Mouse (Mus musculus): Measurements from ENCODE around the gene Tmed1. TPM values are rescaled to one million over a fixed set of nuclear protein-coding genes. Genes with fewer than 3 reads are reported as not detected.
A peak's percentile ranks its signal among the peaks of the same experiment; 100 is the strongest.
"Not testable (repeated sequence)": the region's sequence is repeated elsewhere in the genome, so short reads cannot be mapped to it uniquely, and the experiment has no call there.

The Tmed1 gene
- polyA plus RNA-seq, 2 experiments, result 16.3 to 24.8 TPM

DNA sequence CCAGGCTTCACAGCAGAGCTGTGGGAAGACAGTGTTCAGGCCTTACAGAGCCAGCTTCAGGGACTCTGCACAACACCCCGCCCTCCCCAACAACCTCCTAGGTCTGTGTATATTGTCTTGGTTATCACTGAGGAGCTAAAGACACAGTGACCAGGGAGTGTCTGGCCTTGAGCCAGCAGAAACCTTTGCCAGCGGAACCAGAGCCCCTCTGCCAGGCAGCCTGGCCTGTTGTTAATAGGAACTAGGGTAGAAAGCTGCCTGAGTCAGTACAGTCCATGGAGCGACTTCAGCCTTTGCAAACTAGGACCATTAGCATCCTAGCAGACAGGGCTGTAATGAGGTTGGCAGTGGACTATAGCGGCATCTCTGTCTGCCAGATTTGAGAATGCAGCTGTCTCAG is 26.0 kb downstream of the Tmed1 start:
- TF ChIP-seq EP300 (IDR thresholded peaks at IDR 0.05; ENCODE audit: low read depth) (no peak), CTCF (IDR thresholded peaks at IDR 0.05; ENCODE audit: low read depth) (no peak)

DNA sequence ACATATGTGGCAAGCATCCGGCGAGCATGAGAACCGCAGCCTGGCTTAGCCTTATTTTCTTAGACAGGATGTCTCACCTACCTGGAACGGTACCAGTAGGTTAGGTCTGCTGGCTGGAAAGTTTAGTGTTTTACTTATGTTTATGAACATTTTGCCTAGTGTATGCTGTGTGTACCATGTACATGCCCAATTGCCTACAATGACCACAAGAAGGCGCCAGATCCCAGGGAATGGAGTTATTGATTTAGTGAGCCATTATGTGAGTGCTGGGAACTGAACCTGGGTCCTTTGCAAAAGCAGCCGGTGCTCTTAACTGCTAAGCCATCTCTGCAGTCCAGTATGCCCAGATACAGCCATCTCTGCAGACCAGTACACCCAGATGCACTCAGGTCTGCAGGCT is 32.3 kb downstream of the Tmed1 start:
- H3K4me3 ChIP-seq (ENCODE audit: insufficient read depth in 1 of 2, low read depth in 2 of 2, low read length in 2 of 2), result no peak overlapping the region
- DNase-seq (ENCODE audit: low read depth in 3 of 3, low spot score in 3 of 3) (no peak), ATAC-seq (ENCODE audit: insufficient read depth) (no peak)
- no peaks in the 10 kb centered on the region for H3K9me3 ChIP-seq (ENCODE audit: control insufficient read depth, low read length)
- H3K27ac ChIP-seq, result no peak overlapping the region
- 94% methylated on average over 6 of the region's 6 CpGs for WGBS (ENCODE audit: insufficient replicate concordance)
- no peaks in the 10 kb centered on the region for H3K4me1 ChIP-seq (replicated peaks; ENCODE audit: control insufficient read depth in 2 of 2, insufficient read depth in 2 of 2, low read length in 1 of 2)
- TF ChIP-seq EP300 (IDR thresholded peaks at IDR 0.05; ENCODE audit: low read depth) (no peak), CTCF (IDR thresholded peaks at IDR 0.05; ENCODE audit: low read depth) (peak; percentile 50)
- H3K4me2 ChIP-seq (ENCODE audit: low read depth), result no peak overlapping the region
- H3K36me3 ChIP-seq (replicated peaks; ENCODE audit: control insufficient read depth, insufficient read depth, low read depth), result peaks cover 68% of the 10 kb centered on the region
- H3K9ac ChIP-seq (replicated peaks), result no peak overlapping the region
- no peaks in the 10 kb centered on the region for H3K27me3 ChIP-seq (ENCODE audit: control insufficient read depth, insufficient read depth, low read length)

More for the DNA sequence above, 26.0 kb downstream of the Tmed1 start:
- WGBS (ENCODE audit: insufficient replicate concordance), result 88% methylated on average over 4 of the region's 4 CpGs
- Histone ChIP-seq H3K9ac (replicated peaks) (no peak overlapping the region), H3K4me2 (ENCODE audit: low read depth) (no peak overlapping the region), H3K27ac (no peak overlapping the region), H3K36me3 (replicated peaks; ENCODE audit: control insufficient read depth, insufficient read depth, low read depth) (peaks cover 44% of the 10 kb centered on the region), H3K4me1 (replicated peaks; ENCODE audit: control insufficient read depth in 2 of 2, insufficient read depth in 2 of 2, low read length in 1 of 2) (no peaks in the 10 kb centered on the region), H3K9me3 (ENCODE audit: control insufficient read depth, low read length) (no peaks in the 10 kb centered on the region), H3K27me3 (ENCODE audit: control insufficient read depth, insufficient read depth, low read length) (no peaks in the 10 kb centered on the region), H3K4me3 (ENCODE audit: insufficient read depth in 1 of 2, low read depth in 2 of 2, low read length in 2 of 2) (no peak overlapping the region)
- no peak for ATAC-seq (ENCODE audit: insufficient read depth)
- DNase-seq (ENCODE audit: low read depth in 3 of 3, low spot score in 3 of 3), result no peak

DNA sequence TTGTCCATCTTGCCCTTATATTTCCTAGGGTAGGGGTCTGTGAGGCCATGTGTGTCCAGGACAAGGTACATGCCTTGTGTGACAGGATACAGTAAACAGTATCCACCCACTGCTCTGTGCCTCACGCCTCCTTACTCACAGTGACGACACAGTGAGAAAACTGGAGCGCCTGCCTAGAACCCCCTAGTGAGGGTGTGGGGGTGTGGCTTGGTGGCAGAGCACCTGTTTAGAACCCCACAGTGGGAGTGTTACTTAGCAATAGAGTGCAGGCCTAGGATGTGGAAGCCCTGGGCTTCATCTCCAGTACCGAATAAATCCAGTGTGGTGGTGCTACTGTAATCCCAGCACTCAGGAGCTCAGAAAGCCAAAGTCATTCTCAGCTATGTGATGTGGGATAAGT is 37.1 kb downstream of the Tmed1 start:
- no peak overlapping the region for H3K9ac ChIP-seq (replicated peaks)
- 82% methylated on average over 4 of the region's 4 CpGs for WGBS (ENCODE audit: insufficient replicate concordance)
- no peak overlapping the region for H3K4me2 ChIP-seq (ENCODE audit: low read depth)
- no peak overlapping the region for H3K4me3 ChIP-seq (ENCODE audit: insufficient read depth in 1 of 2, low read depth in 2 of 2, low read length in 2 of 2)
- no peaks in the 10 kb centered on the region for H3K4me1 ChIP-seq (replicated peaks; ENCODE audit: control insufficient read depth in 2 of 2, insufficient read depth in 2 of 2, low read length in 1 of 2)
- TF ChIP-seq EP300 (IDR thresholded peaks at IDR 0.05; ENCODE audit: low read depth), result no peak
- H3K27ac ChIP-seq, result no peak overlapping the region
- H3K9me3 ChIP-seq (ENCODE audit: control insufficient read depth, low read length), result no peaks in the 10 kb centered on the region
- DNase-seq (ENCODE audit: low read depth in 3 of 3, low spot score in 3 of 3), result no peak
- ATAC-seq (ENCODE audit: insufficient read depth), result no peak
- H3K36me3 ChIP-seq (replicated peaks; ENCODE audit: control insufficient read depth, insufficient read depth, low read depth), result peaks cover 70% of the 10 kb centered on the region
- H3K27me3 ChIP-seq (ENCODE audit: control insufficient read depth, insufficient read depth, low read length), result no peaks in the 10 kb centered on the region

DNA sequence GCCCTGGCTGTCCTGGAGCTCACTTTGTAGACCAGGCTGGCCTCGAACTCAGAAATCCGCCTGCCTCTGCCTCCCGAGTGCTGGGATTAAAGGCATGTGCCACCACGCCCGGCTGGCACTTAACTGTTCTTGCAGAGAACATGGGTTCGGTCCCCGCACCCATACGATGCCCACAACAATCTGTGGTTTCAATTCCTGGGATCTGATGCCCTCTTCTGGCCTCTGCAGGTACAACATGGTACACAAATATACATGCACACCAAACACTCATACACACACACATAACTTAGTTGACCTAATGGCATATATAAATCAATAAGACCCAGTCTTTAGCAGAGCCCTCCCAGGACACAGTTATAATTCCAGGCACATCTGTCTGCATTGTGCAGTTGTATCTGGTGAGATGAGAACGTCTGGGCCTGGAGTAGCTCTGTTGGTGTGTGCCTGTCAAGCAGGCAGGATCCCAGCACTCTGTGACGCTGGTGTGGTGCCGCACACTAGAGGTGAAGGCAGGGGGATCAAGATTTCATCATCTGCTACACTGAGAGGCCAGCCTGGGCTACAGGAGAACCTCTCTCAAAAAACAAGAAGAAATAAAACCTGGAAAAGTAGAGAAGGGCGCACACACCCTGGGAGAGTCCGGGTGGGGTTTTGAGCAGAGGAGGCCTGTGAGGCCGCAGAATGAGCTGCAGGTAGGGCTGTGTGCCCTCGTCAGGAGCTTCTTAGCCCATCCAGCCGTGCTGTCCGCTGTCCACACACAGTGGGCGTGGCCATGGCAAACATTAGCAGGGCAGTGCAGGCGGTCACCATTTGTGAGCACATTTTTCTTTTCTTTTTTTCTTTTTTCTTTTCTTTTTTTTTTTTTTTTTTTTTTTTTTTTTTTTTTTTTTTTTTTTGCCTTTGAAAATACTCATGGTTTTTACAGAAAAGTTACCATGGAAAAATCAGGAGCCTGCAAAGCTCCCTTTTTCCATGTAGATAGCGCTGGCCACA is 40.7 kb downstream of the Tmed1 start:
- no peak overlapping the region for H3K4me2 ChIP-seq (ENCODE audit: low read depth)
- DNase-seq (ENCODE audit: low read depth in 3 of 3, low spot score in 3 of 3) (peak in 1 of 3 experiments; percentile 27), ATAC-seq (ENCODE audit: insufficient read depth) (peak; percentile 39; the same call in 1 of the 2 replicates)
- H3K4me3 ChIP-seq (ENCODE audit: insufficient read depth in 1 of 2, low read depth in 2 of 2, low read length in 2 of 2), result no peak overlapping the region
- H3K27ac ChIP-seq, result no peak overlapping the region
- H3K36me3 ChIP-seq (replicated peaks; ENCODE audit: control insufficient read depth, insufficient read depth, low read depth), result peaks cover 57% of the 10 kb centered on the region
- no peaks in the 10 kb centered on the region for H3K4me1 ChIP-seq (replicated peaks; ENCODE audit: control insufficient read depth in 2 of 2, insufficient read depth in 2 of 2, low read length in 1 of 2)
- H3K9ac ChIP-seq (replicated peaks), result no peak overlapping the region
- H3K27me3 ChIP-seq (ENCODE audit: control insufficient read depth, insufficient read depth, low read length), result no peaks in the 10 kb centered on the region
- 75% methylated on average over 19 of the region's 20 CpGs for WGBS (ENCODE audit: insufficient replicate concordance)
- H3K9me3 ChIP-seq (ENCODE audit: control insufficient read depth, low read length), result no peaks in the 10 kb centered on the region
- TF ChIP-seq CTCF (IDR thresholded peaks at IDR 0.05; ENCODE audit: low read depth), result peak; percentile 77
- no peak for TF ChIP-seq EP300 (IDR thresholded peaks at IDR 0.05; ENCODE audit: low read depth)

DNA sequence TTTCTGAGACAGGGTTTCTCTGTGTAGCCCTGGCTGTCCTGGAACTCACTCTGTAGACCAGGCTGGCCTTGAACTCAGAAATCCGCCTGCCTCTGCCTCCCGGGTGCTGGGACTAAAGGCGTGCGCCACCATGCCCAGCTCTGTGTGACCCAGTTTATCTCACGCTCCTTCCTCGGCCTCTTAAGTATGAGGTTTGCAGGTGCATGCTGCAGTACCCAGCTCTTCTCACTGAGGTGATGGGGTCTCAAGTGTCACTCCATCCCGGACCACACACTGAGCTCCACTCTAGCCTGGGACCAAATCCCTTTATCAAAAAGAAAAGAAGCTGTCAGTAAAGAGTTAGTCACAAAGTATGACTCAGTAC is 45.5 kb downstream of the Tmed1 start:
- H3K4me3 ChIP-seq (ENCODE audit: insufficient read depth in 1 of 2, low read depth in 2 of 2, low read length in 2 of 2); H3K4me2 ChIP-seq (ENCODE audit: low read depth); H3K4me1 ChIP-seq (replicated peaks; ENCODE audit: control insufficient read depth in 2 of 2, insufficient read depth in 2 of 2, low read length in 1 of 2); ATAC-seq (ENCODE audit: insufficient read depth); H3K27ac ChIP-seq; H3K9ac ChIP-seq (replicated peaks); DNase-seq (ENCODE audit: low read depth in 3 of 3, low spot score in 3 of 3); H3K27me3 ChIP-seq (ENCODE audit: control insufficient read depth, insufficient read depth, low read length); H3K9me3 ChIP-seq (ENCODE audit: control insufficient read depth, low read length): not testable (repeated sequence)
- 87% methylated on average over 7 of the region's 7 CpGs for WGBS (ENCODE audit: insufficient replicate concordance)
- H3K36me3 ChIP-seq (replicated peaks; ENCODE audit: control insufficient read depth, insufficient read depth, low read depth), result peaks cover 36% of the 10 kb centered on the region

Data from liver, embryonic 14.5 days (tissue).